Mouse (Mus musculus) urinary bladder, postnatal 4 days (tissue): ENCODE measurements around the gene Emp1.
A peak's percentile ranks its signal among the peaks of the same experiment; 100 is the strongest.

Experiments used
- DNase-seq, 2 experiments: peaks; one replicate each; pipeline ENCODE4 v3.0.0; 2021 to 2022; ENCODE audit warnings: low spot score in 2 of 2

Emp1 gene

GRCm38 (mm10) chr6:135363344-135364040 is 1.1 kb downstream of the Emp1 start:
- DNase-seq = no peak

- no peak for DNase-seq
These were observed 1.8 kb downstream of the Emp1 start for GRCm38 (mm10) chr6:135364041-135364745.

- peak; percentile 71 to 80 for DNase-seq
These were observed 2.6 kb downstream of the Emp1 start for GRCm38 (mm10) chr6:135364891-135365301.

GRCm38 (mm10) chr6:135365614-135366013 is 3.3 kb downstream of the Emp1 start:
- DNase-seq = no peak

- DNase-seq = no peak
These were observed 5.9 kb downstream of the Emp1 start for GRCm38 (mm10) chr6:135368230-135368629.

GRCm38 (mm10) chr6:135369551-135369968 is 7.2 kb downstream of the Emp1 start:
- DNase-seq = peak in 1 of 2 experiments; percentile 78

- DNase-seq = no peak
These were observed 8.6 kb downstream of the Emp1 start for GRCm38 (mm10) chr6:135370954-135371353.

GRCm38 (mm10) chr6:135373357-135373756 is 11.0 kb downstream of the Emp1 start:
- no peak for DNase-seq

- DNase-seq = no peak
These were observed 13.5 kb downstream of the Emp1 start for GRCm38 (mm10) chr6:135375818-135376217.

GRCm38 (mm10) chr6:135376248-135376647 is 13.9 kb downstream of the Emp1 start:
- DNase-seq = no peak

GRCm38 (mm10) chr6:135377583-135378319 is 15.4 kb downstream of the Emp1 start:
- DNase-seq = no peak

- no peak for DNase-seq
These were observed 21.6 kb downstream of the Emp1 start for GRCm38 (mm10) chr6:135383919-135384318.

- no peak for DNase-seq
These were observed 23.6 kb downstream of the Emp1 start for GRCm38 (mm10) chr6:135385738-135386459.

- DNase-seq = no peak
These were observed 25.3 kb downstream of the Emp1 start for GRCm38 (mm10) chr6:135387653-135388052.

- DNase-seq = no peak
These were observed 26.4 kb downstream of the Emp1 start for GRCm38 (mm10) chr6:135388711-135389110.

- DNase-seq = no peak
These were observed 28.1 kb downstream of the Emp1 start for GRCm38 (mm10) chr6:135390398-135390797.

GRCm38 (mm10) chr6:135395375-135395774 is 33.0 kb downstream of the Emp1 start:
- no peak for DNase-seq

GRCm38 (mm10) chr6:135397089-135397488 is 34.7 kb downstream of the Emp1 start:
- DNase-seq = no peak

- DNase-seq = no peak
These were observed 35.4 kb downstream of the Emp1 start for GRCm38 (mm10) chr6:135397788-135398187.

GRCm38 (mm10) chr6:135398801-135399200 is 36.5 kb downstream of the Emp1 start:
- DNase-seq = no peak

- peak in 1 of 2 experiments; percentile 73 for DNase-seq
These were observed 38.0 kb downstream of the Emp1 start for GRCm38 (mm10) chr6:135400306-135400705.

- no peak for DNase-seq
These were observed 42.7 kb downstream of the Emp1 start for GRCm38 (mm10) chr6:135405093-135405492.
